Mouse (Mus musculus) brain, embryonic 14.5 days (tissue): ENCODE results near the gene Slpi.

Source experiments
- CTCF ChIP-seq: fragments of 200-500 bp; IDR thresholded peaks from 2 replicates; pipeline ENCODE4 v1.5.1; 2012; ENCODE audit warnings: inconsistent platforms, mild to moderate bottlenecking, moderate library complexity, borderline replicate concordance; ENCODE audit not compliant: insufficient read depth, insufficient read length; ENCODE audit errors: extremely low read depth
- POLR2A ChIP-seq: fragments of 200-500 bp; IDR thresholded peaks from 2 replicates; pipeline ENCODE4 v1.6.1; 2012; ENCODE audit warnings: mild to moderate bottlenecking, inconsistent platforms, borderline replicate concordance; ENCODE audit not compliant: poor library complexity, insufficient read depth, insufficient read length, severe bottlenecking; ENCODE audit errors: extremely low read depth

- peak; percentile 7; the same call in 1 of the 2 replicates for TF ChIP-seq CTCF
- TF ChIP-seq POLR2A, result no peak
Observed at GRCm38 (mm10) chr2:164389020-164389419, at the start of gene Slpi.
